ENCODE assay signal across 7 mouse cellular contexts in the genomic region with DNA sequence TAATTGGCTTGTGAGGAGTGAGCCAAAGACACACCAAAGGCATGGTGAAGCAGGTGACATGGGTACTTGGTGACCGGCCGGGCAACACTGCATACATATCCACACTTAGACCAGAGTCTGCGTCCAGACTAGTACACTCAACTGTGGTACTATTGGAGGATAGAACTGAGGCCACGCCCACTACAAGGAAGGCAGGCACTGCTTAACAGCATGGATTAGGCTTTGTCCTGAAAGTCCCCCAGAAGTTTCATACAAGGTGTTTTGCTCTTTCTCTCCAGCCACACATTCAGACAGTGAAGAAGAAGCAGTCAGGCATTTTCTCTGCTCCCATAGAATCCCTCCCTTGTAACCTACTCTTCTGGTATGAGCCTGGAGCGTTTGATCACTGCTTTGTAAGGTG. TPM values are rescaled to one million over a fixed set of nuclear protein-coding genes. Genes with fewer than 3 reads are reported as not detected.
DNase-seq lines count a peak whose midpoint lies in the region; ATAC-seq lines count a peak whose summit lies in the region.

No protein-coding gene starts in this region.

- peak overlapping the region; percentile 65 for H3K4me3 ChIP-seq in hindbrain, embryonic 14.5 days (replicated peaks; ENCODE audit: low read length)
- peak overlapping the region; percentile 74 for H3K4me3 ChIP-seq in limb, embryonic 10.5 days
- H3K4me3 ChIP-seq in midbrain, embryonic 10.5 days = peak overlapping the region; percentile 84

- ATAC-seq in frontal cortex, adult (ENCODE audit: low TSS enrichment) = peak; percentile 51; the same call in 1 of the 2 replicates
- ATAC-seq in hindbrain, embryonic 14.5 days (ENCODE audit: low FRiP score) = peak; percentile 83

- H3K27me3 ChIP-seq in hindbrain, embryonic 14.5 days (ENCODE audit: control insufficient read depth, insufficient read depth, low read length) = no peaks in the 10 kb centered on the region
- no peaks in the 10 kb centered on the region for H3K27me3 ChIP-seq in limb, embryonic 10.5 days (ENCODE audit: low read depth, poor library complexity, severe bottlenecking)
- no peaks in the 10 kb centered on the region for H3K27me3 ChIP-seq in midbrain, embryonic 10.5 days (ENCODE audit: low read depth, poor library complexity, severe bottlenecking)

- peak overlapping the region; percentile 73 for H3K4me2 ChIP-seq in hindbrain, embryonic 14.5 days (replicated peaks)

- DNase-seq in ZHBTc4 (ENCODE audit: low read depth, low spot score) = peak; percentile 89
- peak; percentile 43 for DNase-seq in cerebellum, adult 9-11 months
- peak; percentile 75 for DNase-seq in hindbrain, embryonic 14.5 days (ENCODE audit: low spot score)
- DNase-seq in limb, embryonic 10.5 days (ENCODE audit: low spot score) = peak; percentile 71
- DNase-seq in midbrain, embryonic 10.5 days (ENCODE audit: low spot score) = peak; percentile 73
- DNase-seq in spleen, adult 18-20 months = peak; percentile 13 to 28

- H3K36me3 ChIP-seq in hindbrain, embryonic 14.5 days (replicated peaks; ENCODE audit: control insufficient read depth, insufficient read depth) = peaks cover 27% of the 10 kb centered on the region
- peaks cover 41% of the 10 kb centered on the region for H3K36me3 ChIP-seq in limb, embryonic 10.5 days
- peaks cover 41% of the 10 kb centered on the region for H3K36me3 ChIP-seq in midbrain, embryonic 10.5 days

- peak overlapping the region; percentile 93 for H3K27ac ChIP-seq in hindbrain, embryonic 14.5 days
- peak overlapping the region; percentile 97 for H3K27ac ChIP-seq in limb, embryonic 10.5 days
- peak overlapping the region; percentile 98 for H3K27ac ChIP-seq in midbrain, embryonic 10.5 days (replicated peaks)

- WGBS in hindbrain, embryonic 14.5 days = 4% methylated on average over 5 of the region's 5 CpGs
- 10% methylated on average over 5 of the region's 5 CpGs for WGBS in limb, embryonic 10.5 days
- WGBS in midbrain, embryonic 10.5 days = 15% methylated on average over 5 of the region's 5 CpGs

- peak overlapping the region; percentile 83 for H3K9ac ChIP-seq in hindbrain, embryonic 14.5 days

- no peaks in the 10 kb centered on the region for H3K9me3 ChIP-seq in hindbrain, embryonic 14.5 days (ENCODE audit: control insufficient read depth, low read length)
- no peaks in the 10 kb centered on the region for H3K9me3 ChIP-seq in limb, embryonic 10.5 days (replicated peaks)
- no peaks in the 10 kb centered on the region for H3K9me3 ChIP-seq in midbrain, embryonic 10.5 days (replicated peaks)

- peaks cover 8% of the 10 kb centered on the region; the same call in 1 of the 2 replicates for H3K4me1 ChIP-seq in hindbrain, embryonic 14.5 days (replicated peaks; ENCODE audit: control insufficient read depth, insufficient read depth, low read length)
- H3K4me1 ChIP-seq in limb, embryonic 10.5 days = peaks cover 21% of the 10 kb centered on the region
- peaks cover 20% of the 10 kb centered on the region for H3K4me1 ChIP-seq in midbrain, embryonic 10.5 days

RNA-seq across cellular contexts. Expression of a gene that starts 1.2 kb away (rescaled TPM):
- polyA plus RNA-seq in hindbrain, embryonic 14.5 days (2014; fragmentation: Nextera tagmentation; extraction: Ambion mirVana) = 71.7 and 73.7 TPM in 2 replicates
- 165 and 182 TPM in 2 replicates for polyA plus RNA-seq in limb, embryonic 10.5 days (2016; fragmentation: Nextera tagmentation; extraction: Ambion mirVana)
- 127 and 140 TPM in 2 replicates for polyA plus RNA-seq in midbrain, embryonic 10.5 days (2016; fragmentation: Nextera tagmentation; extraction: Ambion mirVana)

RNA-seq across cellular contexts. Expression of a gene that starts 9.9 kb away (rescaled TPM):
- 70.8 and 74.7 TPM in 2 replicates for polyA plus RNA-seq in hindbrain, embryonic 14.5 days (2014; fragmentation: Nextera tagmentation; extraction: Ambion mirVana)
- polyA plus RNA-seq in limb, embryonic 10.5 days (2016; fragmentation: Nextera tagmentation; extraction: Ambion mirVana) = 85.2 and 106 TPM in 2 replicates
- polyA plus RNA-seq in midbrain, embryonic 10.5 days (2016; fragmentation: Nextera tagmentation; extraction: Ambion mirVana) = 83.5 and 91.9 TPM in 2 replicates

RNA-seq across cellular contexts. Expression of a gene that starts 45.3 kb away (rescaled TPM):
- polyA plus RNA-seq in hindbrain, embryonic 14.5 days (2014; fragmentation: Nextera tagmentation; extraction: Ambion mirVana) = 47.5 and 57.4 TPM in 2 replicates
- 83.3 and 94.6 TPM in 2 replicates for polyA plus RNA-seq in limb, embryonic 10.5 days (2016; fragmentation: Nextera tagmentation; extraction: Ambion mirVana)
- polyA plus RNA-seq in midbrain, embryonic 10.5 days (2016; fragmentation: Nextera tagmentation; extraction: Ambion mirVana) = 73.2 and 85.1 TPM in 2 replicates

Comparison
In these comparisons a context has a peak if more than half of its experiments do, and no peak if none do; other contexts are left out.
1. Peak in every context shown above with its lines: DNase-seq, ATAC-seq, H3K4me3 ChIP-seq and H3K27ac ChIP-seq.
2. DNase-seq: peak in every context shown above with its lines; median percentile 89 in ZHBTc4; 75 in hindbrain, embryonic 14.5 days; 73 in midbrain, embryonic 10.5 days; 71 in limb, embryonic 10.5 days; 43 in cerebellum, adult 9-11 months; 20 in spleen, adult 18-20 months.